Mouse (Mus musculus): ENCODE measurements around the gene Slc25a13. TPM values are rescaled to one million over a fixed set of nuclear protein-coding genes. Genes with fewer than 3 reads are reported as not detected.
"Not testable (repeated sequence)": the region's sequence is repeated elsewhere in the genome, so short reads cannot be mapped to it uniquely, and the experiment has no call there.

Gene Slc25a13
- polyA plus RNA-seq, 1 experiment from 2014 or later: 25.7 TPM

- H3K27me3 ChIP-seq: no peaks in the 10 kb centered on the region
Measured at GRCm38 (mm10) chr6:6184921-6185734, 31.8 kb downstream of the Slc25a13 start.

GRCm38 (mm10) chr6:6183601-6184000 lies 33.4 kb downstream of the Slc25a13 start:
- no peak overlapping the region for H3K27ac ChIP-seq
- H3K4me1 ChIP-seq: peaks cover 8% of the 10 kb centered on the region
- no peak overlapping the region for H3K9ac ChIP-seq
- no peaks in the 10 kb centered on the region for H3K9me3 ChIP-seq
- H3K27me3 ChIP-seq: no peaks in the 10 kb centered on the region
- H3K4me2 ChIP-seq (replicated peaks): no peak overlapping the region
- WGBS: 81% methylated on average over 8 of the region's 8 CpGs
- ATAC-seq (ENCODE audit: low FRiP score, low read depth): no peak
- no peak overlapping the region for H3K4me3 ChIP-seq
- H3K36me3 ChIP-seq: peaks cover 18% of the 10 kb centered on the region

More at GRCm38 (mm10) chr6:6184921-6185734, 31.8 kb downstream of the Slc25a13 start:
- Histone ChIP-seq H3K36me3 (0 out of 2 replicates have a peak, but pooled peaks cover 9% of the 10 kb centered on the region), H3K4me2 (replicated peaks) (no peak overlapping the region), H3K27ac (no peak overlapping the region), H3K9ac (no peak overlapping the region), H3K4me1 (peaks cover 17% of the 10 kb centered on the region), H3K4me3 (no peak overlapping the region), H3K9me3 (no peaks in the 10 kb centered on the region)
- 63% methylated on average over 7 of the region's 7 CpGs for WGBS
- ATAC-seq (ENCODE audit: low FRiP score, low read depth): no peak

GRCm38 (mm10) chr6:6182191-6182590 lies 34.8 kb downstream of the Slc25a13 start:
- Histone ChIP-seq H3K27ac (no peak overlapping the region), H3K4me3 (no peak overlapping the region), H3K9me3 (no peaks in the 10 kb centered on the region), H3K27me3 (no peaks in the 10 kb centered on the region), H3K9ac (no peak overlapping the region), H3K36me3 (peaks cover 21% of the 10 kb centered on the region), H3K4me1 (peaks cover 7% of the 10 kb centered on the region; the same call in 1 of the 2 replicates), H3K4me2 (replicated peaks) (no peak overlapping the region)
- WGBS: 92% methylated on average over 7 of the region's 7 CpGs
- ATAC-seq (ENCODE audit: low FRiP score, low read depth): no peak

GRCm38 (mm10) chr6:6178341-6178740 lies 38.6 kb downstream of the Slc25a13 start:
- not testable (repeated sequence) for ATAC-seq (ENCODE audit: low FRiP score, low read depth); H3K9me3 ChIP-seq; H3K9ac ChIP-seq; H3K4me2 ChIP-seq (replicated peaks); H3K4me3 ChIP-seq; H3K27me3 ChIP-seq; H3K27ac ChIP-seq
- Histone ChIP-seq H3K4me1 (peaks cover 19% of the 10 kb centered on the region), H3K36me3 (peaks cover 18% of the 10 kb centered on the region)
- WGBS: 88% methylated on average over 15 of the region's 15 CpGs

GRCm38 (mm10) chr6:6175350-6175971 lies 41.5 kb downstream of the Slc25a13 start:
- H3K9ac ChIP-seq: no peak overlapping the region
- no peak overlapping the region for H3K27ac ChIP-seq
- H3K4me3 ChIP-seq: no peak overlapping the region
- H3K36me3 ChIP-seq: peaks cover 12% of the 10 kb centered on the region
- H3K4me1 ChIP-seq: peaks cover 18% of the 10 kb centered on the region
- H3K4me2 ChIP-seq (replicated peaks): no peak overlapping the region
- H3K9me3 ChIP-seq: no peaks in the 10 kb centered on the region
- H3K27me3 ChIP-seq: no peaks in the 10 kb centered on the region; the same call in 1 of the 2 replicates
- ATAC-seq (ENCODE audit: low FRiP score, low read depth): no peak
- 57% methylated on average over 5 of the region's 5 CpGs for WGBS

GRCm38 (mm10) chr6:6173935-6174561 lies 42.9 kb downstream of the Slc25a13 start:
- 23% methylated on average over 9 of the region's 9 CpGs for WGBS
- ATAC-seq (ENCODE audit: low FRiP score, low read depth): no peak; the same call in 1 of the 2 replicates
- H3K4me1 ChIP-seq: peaks cover 22% of the 10 kb centered on the region

GRCm38 (mm10) chr6:6173166-6173934 lies 43.6 kb downstream of the Slc25a13 start:
- 38% methylated on average over 15 of the region's 15 CpGs for WGBS
- no peak for ATAC-seq (ENCODE audit: low FRiP score, low read depth)
- H3K9ac ChIP-seq: no peak overlapping the region
- H3K27ac ChIP-seq: no peak overlapping the region
- peaks cover 29% of the 10 kb centered on the region for H3K4me1 ChIP-seq
- H3K4me2 ChIP-seq (replicated peaks): no peak overlapping the region
- no peaks in the 10 kb centered on the region; the same call in 1 of the 2 replicates for H3K27me3 ChIP-seq
- no peak overlapping the region for H3K4me3 ChIP-seq
- H3K36me3 ChIP-seq: peaks cover 1% of the 10 kb centered on the region; the same call in 1 of the 2 replicates
- H3K9me3 ChIP-seq: no peaks in the 10 kb centered on the region

More at GRCm38 (mm10) chr6:6173935-6174561, 42.9 kb downstream of the Slc25a13 start:
- H3K27me3 ChIP-seq: no peaks in the 10 kb centered on the region; the same call in 1 of the 2 replicates
- peaks cover 8% of the 10 kb centered on the region for H3K36me3 ChIP-seq
- no peak overlapping the region for H3K9ac ChIP-seq
- no peak overlapping the region for H3K27ac ChIP-seq
- no peaks in the 10 kb centered on the region for H3K9me3 ChIP-seq
- H3K4me3 ChIP-seq: no peak overlapping the region
- H3K4me2 ChIP-seq (replicated peaks): no peak overlapping the region

GRCm38 (mm10) chr6:6168566-6169134 lies 48.3 kb downstream of the Slc25a13 start:
- peak; percentile 36; the same call in 1 of the 2 replicates for ATAC-seq (ENCODE audit: low FRiP score, low read depth)
- WGBS: 52% methylated on average over 11 of the region's 11 CpGs
- no peaks in the 10 kb centered on the region for H3K9me3 ChIP-seq
- peak overlapping the region; percentile 16; the same call in 1 of the 2 replicates for H3K4me2 ChIP-seq (replicated peaks)
- peaks cover 28% of the 10 kb centered on the region for H3K4me1 ChIP-seq
- no peak overlapping the region for H3K4me3 ChIP-seq
- H3K36me3 ChIP-seq: no peaks in the 10 kb centered on the region
- H3K9ac ChIP-seq: no peak overlapping the region
- no peaks in the 10 kb centered on the region; the same call in 1 of the 2 replicates for H3K27me3 ChIP-seq
- no peak overlapping the region for H3K27ac ChIP-seq

GRCm38 (mm10) chr6:6167339-6168126 lies 49.4 kb downstream of the Slc25a13 start:
- H3K36me3 ChIP-seq: no peaks in the 10 kb centered on the region
- no peak overlapping the region for H3K4me2 ChIP-seq (replicated peaks)
- H3K4me1 ChIP-seq: peaks cover 19% of the 10 kb centered on the region
- H3K27ac ChIP-seq: no peak overlapping the region
- 89% methylated on average over 10 of the region's 10 CpGs for WGBS
- H3K9ac ChIP-seq: no peak overlapping the region
- no peak overlapping the region for H3K4me3 ChIP-seq
- no peak for ATAC-seq (ENCODE audit: low FRiP score, low read depth)
- H3K27me3 ChIP-seq: no peaks in the 10 kb centered on the region
- no peaks in the 10 kb centered on the region for H3K9me3 ChIP-seq

GRCm38 (mm10) chr6:6162993-6163623 lies 53.9 kb downstream of the Slc25a13 start:
- Histone ChIP-seq H3K9ac (no peak overlapping the region), H3K9me3 (no peaks in the 10 kb centered on the region), H3K4me1 (peaks cover 26% of the 10 kb centered on the region), H3K27ac (no peak overlapping the region), H3K27me3 (no peaks in the 10 kb centered on the region), H3K4me3 (no peak overlapping the region), H3K36me3 (no peaks in the 10 kb centered on the region), H3K4me2 (replicated peaks) (no peak overlapping the region)
- 76% methylated on average over 7 of the region's 7 CpGs for WGBS
- ATAC-seq (ENCODE audit: low FRiP score, low read depth): no peak
